Mouse (Mus musculus) A20 (cell line): ENCODE measurements around the gene Faf2.

ENCODE experiments used
- DNase-seq: peaks from one replicate; pipeline ENCODE4 v3.0.0-alpha.2; 2011; ENCODE audit warnings: low read depth, low spot score

Gene Faf2

DNA sequence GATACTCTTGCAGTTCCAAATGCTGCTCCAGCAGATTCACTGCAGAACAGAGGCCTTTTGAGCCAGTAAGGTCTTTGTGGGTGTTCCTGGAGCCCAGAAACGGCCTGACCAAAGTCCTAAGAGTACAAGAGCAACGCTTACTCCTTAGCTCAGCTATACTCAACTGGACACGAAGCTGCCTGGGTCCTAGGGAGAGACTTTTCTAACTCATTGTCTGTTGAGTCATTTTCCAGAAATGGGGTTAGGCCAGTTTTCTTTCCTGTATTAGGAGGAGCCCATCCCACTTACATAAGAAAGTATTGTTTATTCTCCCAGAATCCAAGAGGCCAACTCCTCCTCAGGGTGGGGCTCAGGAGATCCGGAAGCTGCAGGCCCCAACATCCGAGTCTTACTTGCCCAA lies 16.2 kb upstream of the Faf2 start:
- no peak for DNase-seq

DNA sequence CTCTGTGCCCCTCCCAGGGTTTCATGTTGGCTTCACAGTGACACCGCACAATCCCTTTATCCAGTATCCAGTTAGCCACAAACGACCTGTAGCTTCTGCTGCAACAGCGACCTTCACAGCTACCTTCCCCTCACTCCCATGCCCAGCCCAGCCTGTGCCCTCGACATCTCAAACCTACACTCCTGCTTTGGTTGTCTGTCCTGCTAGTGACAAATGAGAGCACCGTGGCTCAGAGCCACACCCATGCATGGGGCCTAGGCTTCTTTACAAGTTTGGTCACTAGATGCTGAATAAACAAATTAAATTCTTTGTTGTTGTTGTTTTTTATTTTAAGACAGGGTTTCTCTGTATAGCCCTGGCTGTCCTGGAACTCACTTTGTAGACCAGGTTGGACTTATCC lies 14.4 kb upstream of the Faf2 start:
- DNase-seq, result no peak

DNA sequence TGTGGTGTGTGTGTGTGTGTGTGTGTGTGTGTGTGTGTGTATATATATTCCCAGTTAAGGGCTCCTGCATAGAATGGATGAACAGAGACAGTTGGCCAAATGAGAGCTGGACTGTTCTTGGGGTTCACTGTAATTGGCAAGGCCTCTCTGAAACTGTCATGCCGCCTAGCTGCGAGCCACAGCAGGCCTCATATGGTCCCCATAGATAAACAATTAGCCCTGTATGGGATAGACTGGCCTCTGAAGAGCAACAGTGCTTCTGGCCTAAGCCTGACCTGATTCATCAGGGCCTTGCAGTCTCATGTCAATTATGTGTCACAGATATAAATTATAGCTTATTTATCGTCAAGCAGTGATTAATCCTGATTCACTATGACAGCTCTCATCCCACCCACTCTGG lies 13.6 kb upstream of the Faf2 start:
- DNase-seq, result no peak

DNA sequence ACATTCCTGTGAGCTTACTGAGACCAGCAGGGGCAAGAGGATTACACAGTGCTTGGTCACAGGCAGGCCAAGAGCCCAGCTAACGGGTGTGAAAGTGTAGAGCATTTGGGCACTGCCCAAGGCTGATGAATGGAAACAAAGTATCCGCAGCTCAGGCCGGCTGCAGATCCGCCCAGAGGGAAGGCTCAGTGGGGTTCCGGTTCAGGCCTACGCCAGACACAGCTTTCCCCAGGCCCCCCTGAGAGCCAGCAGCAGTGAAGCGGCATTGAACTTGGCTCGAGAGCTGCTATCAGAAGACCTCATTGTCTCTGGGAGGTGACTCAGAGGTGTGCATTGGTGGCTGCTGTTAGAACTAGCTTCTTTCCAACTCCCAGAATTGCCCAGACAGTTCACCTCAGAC lies 12.9 kb upstream of the Faf2 start:
- no peak for DNase-seq

DNA sequence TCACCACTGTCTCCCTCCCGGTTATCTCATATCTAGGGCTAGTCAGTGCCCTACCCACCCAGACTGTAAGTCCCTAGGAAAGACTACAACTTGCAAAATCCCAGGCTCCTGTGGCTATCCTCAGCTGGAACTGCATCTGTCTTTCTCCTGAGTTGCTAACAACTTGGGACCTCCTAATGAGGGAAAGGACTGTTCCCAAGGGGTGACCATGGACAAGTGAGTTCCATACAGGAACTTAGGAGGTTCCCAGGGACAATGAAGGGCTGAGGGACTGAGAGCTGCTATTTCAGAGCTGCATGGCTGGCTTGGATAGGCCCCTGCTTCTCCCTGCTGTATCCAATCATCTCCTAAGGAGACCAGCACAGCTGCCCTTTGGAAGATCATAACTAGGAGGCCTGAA lies 12.3 kb upstream of the Faf2 start:
- no peak for DNase-seq

DNA sequence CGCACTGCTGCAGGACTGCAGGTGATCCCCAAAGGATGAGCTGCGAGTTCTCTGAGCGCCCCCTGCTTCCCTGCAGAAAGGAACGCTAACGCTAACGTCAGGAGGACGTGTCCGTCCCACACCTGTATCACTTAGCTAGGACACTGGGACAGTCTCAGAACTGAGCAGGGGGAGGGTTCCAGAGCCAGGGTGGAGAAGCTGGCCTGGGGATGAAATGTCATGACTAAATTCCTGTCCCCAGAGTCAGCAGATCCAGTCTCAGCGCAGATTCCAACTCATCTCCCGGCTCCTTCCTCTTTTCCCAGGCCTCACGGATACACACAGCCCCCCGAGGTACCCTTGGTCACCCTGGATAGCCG lies 11.0 kb upstream of the Faf2 start:
- DNase-seq, result no peak

DNA sequence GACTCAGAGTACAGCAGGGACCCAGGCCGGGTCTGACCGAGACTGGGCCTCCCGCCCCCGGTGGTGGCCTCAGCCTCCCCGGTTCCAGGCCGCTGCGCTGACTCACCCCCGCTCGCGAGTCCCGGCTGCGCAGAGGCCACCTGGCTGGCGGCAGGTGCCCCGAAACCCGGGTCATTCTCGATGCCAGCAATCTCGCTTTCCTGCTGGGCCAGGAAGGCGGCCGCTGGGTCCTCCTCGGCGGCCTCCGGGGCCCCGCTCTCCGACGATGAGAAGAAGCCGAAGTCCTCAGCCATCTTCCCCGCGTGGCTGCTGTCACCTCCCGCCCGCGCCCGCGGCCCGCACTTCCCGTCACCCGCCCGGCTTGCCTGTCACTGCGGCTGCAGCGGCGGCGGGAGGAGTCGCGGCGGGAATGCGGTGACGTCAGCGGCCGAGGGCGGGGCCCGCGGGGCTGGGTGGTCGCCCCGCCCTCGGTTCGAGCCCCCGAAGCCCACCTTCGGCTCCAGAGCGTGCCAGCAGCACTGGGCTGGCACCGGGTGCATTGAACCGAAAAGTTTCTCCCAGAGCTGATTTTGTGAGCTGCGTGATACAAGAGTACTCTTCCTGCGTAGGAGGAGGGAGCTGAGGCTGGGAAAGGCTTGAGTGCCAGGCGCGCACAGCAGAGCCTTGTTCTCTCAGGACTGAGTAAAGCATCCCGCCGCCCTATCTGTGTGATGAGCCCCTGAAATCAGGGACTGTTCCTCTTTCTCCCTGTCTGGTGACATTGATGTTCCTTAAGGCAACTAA lies 10.4 kb upstream of the Faf2 start, which contains the start of gene Cltb:
TSS of gene Cltb (minus strand) at position 373 of the 783 bp plus-strand sequence.
- DNase-seq, result peak; percentile 84

DNA sequence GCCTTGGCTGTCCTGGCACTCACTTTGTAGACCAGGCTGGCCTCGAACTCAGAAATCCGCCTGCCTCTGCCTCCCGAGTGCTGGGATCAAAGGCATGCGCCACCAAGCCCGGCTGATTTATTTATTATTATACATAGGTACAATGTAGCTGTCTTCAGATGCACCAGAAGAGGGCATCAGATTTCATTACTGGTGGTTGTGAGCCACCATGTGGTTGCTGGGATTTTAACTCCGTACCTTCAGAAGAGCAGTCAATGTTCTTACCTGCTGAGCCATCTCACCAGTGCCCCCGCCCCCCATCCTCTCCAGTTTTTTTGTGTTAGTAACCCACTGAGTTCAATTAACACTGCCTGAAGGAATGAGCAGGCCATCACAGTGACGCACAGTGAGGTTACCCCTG lies 8.4 kb upstream of the Faf2 start:
- peak; percentile 66 for DNase-seq

DNA sequence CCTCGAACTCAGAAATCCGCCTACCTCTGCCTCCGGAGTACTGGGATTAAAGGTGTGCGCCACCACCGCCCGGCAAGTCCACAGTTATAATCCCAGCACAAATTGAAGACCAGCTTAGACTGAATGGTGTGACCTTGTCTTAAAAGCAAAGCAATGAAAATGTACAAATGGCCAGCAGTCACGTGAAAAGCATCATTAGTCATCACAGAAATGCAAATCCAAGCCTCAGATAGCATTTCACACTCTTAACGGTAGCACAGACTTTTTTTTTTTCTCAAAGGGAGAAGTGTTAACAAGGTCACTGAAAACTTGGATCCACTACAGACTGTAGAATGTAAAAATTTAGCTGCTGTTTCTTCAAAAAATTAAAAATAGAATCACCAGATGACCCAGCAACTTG lies 5.3 kb upstream of the Faf2 start:
- no peak for DNase-seq

DNA sequence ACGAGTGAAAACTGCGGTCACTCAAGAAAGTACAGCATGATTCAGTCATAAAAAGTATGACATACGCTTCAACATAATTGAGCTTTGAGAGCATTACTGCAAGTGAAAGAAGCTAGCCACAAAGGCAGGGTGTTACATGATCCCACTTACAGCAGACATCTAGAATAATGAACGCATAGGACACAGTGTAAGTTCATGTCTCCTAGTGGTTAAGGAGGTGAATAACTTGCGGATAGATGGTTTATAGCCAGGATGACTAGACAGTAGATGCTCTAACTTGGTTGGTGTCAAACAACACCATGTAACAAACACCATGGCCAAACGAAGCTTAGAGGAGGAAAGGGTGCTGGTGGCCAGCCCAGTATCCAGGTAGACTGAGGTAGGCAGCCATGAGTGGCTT lies 4.6 kb upstream of the Faf2 start:
- DNase-seq, result no peak

DNA sequence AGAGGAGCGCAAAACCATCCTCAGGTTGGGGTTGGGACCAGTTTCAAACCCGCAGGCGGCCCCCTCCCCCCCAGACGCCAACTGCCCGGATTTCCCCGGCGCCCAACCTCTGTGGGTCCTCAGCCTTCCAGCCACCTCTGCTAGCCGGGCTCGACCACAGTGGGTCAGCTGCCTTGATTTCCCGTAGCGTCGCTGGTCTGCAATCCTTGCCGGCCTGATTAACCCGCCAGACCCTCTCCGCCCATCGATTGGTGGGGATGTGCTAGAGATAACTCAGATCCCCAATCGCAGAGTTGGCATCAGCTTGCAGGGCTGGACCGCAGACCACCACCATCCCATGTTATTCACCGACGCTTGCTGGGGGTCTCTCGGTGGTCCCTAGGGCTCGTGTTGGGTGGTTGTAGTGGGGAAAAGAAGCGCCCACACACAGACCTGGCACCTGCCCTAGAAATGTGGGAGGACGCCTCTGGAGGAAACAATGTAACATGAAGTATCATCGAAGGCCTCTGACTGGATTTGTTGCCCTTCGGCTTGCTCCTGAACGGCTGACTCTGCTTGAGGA lies 457 bp downstream of the Faf2 start:
- no peak for DNase-seq

DNA sequence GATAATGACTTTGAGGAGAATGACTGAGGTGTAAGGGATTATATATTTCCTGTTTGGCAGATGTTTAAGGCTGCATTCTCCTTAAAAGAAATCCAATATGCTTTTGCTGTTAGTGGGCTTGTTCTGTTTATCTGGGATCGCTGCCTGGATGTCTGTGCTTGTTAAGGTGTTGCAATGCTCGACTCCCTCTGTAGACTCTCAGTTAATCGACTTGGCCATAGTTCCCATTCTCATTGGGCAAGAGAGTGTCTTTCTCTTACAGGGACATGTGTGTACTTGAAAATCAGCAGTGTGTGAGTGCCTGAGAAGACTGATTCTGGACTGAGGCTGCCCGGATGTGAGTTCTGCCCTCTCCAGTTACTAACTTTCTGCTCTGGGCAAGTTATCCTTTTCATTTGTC lies 7.5 kb downstream of the Faf2 start:
- DNase-seq, result no peak

DNA sequence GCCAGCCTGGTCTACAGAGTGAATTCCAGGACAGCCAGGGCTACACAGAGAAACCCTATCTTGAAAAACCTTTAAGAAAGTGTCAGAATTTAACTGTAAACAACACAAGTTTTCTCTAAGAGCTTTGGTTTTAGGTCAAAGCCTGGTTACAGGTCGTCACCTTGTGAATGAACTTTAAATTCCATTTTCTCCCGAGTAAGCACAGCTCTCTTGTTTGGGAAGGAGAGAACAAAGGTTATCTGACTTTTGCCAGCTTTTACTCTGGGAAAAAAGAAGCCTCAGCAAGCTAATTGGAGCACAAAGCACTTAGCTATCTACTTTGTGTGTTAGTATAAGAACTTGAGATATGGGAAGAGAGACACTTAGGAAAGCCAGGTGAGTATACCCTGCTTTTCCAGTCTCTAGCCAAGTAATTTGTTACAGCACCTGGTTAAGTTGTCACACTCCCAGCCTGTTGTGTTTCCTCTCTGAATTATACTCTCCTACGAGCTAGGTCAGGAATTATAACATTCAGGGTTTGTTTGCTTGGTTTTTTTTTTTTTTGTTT lies 11.2 kb downstream of the Faf2 start:
- no peak for DNase-seq

DNA sequence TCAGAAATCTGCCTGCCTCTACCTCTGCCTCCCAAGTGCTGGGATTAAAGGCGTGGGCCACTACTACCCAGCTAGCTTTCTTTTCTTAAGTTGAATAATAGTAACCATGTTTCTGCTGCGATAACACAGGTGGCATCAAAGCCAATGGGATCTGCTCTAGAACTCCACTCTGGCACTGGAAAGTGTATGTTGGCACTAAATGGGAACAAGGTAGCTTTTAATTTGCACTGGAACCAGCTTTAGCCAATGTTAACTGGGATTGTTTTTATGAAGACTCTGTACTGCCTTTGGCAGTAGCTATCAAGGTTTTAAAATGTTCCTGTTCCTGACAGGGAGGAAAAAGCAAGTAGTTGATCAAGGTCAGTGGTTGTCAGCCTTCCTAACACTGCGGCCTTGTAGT lies 13.4 kb downstream of the Faf2 start:
- no peak for DNase-seq

DNA sequence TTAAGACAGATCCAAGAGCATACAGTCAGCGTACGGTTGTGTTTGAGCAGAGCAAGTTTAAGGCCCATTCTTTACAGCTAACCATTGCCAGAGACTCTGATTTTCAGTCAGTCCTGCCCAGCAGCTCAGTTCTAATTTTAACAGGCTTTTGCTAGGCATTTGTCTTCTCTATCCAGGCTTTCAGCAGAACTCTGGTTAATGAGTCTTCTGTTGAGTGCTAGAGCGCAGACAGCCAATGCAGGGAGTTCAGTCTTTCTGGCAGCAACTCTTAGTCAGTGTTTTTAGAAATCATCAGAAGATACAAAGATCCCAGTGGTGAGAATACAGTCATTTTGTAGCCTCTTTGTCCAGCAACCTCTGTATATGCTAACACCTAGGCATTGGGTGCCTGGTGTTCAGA lies 28.9 kb downstream of the Faf2 start:
- no peak for DNase-seq

DNA sequence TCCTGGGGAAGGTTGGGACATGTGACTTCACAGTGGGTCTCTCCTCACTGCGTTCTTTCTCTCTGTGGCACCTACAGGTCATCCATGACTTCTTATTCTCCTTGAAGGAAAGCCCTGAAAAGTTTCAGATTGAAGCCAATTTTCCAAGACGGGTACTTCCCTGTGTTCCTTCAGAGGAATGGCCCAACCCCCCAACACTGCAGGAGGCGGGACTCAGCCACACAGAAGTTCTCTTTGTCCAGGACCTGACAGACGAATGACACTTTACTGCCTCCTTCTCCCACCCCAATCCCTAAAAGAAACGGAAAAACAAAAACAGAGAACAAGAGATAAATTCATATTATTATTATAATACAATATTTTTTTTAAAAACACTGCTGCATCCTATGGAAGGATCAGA lies 39.3 kb downstream of the Faf2 start:
- DNase-seq, result no peak

DNA sequence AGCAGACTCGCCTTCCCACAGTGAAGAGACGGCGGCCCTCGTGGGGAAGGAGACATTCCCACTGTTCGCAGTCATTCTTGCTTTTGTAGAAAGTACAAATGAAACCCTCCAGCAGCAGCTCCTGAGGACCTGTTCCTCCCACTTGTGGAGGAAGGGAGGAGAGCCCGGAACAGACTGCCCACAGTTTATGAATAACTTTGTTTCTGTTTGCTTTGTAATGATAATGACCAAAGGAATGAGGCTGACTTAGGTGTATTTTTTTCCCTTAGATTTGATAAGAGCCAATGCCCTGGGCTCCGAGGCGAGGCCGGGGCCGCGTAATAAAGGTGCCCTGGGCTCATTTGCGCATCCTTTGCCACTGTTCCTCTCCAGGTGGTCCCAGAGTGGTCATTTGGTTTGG lies 39.8 kb downstream of the Faf2 start:
- no peak for DNase-seq

DNA sequence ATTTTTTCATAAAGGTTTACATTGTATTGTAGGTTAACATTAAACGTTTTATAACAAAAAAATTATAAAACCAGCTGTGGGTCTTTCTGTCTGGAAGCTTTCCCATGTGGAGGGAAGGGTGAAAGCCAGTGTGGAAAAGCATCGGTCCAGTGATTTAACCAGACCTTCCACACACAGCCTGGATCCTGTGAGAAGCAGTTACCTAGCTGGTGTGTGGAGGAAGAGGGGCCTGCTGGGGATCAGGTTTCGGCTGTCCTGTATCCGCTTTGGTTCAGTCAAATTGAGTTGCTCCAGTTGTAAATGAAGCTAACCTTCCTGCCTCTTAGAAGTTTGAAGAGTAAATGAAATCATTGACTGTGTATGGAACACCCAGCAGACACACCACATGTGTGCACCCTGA lies 42.4 kb downstream of the Faf2 start:
- DNase-seq, result no peak

DNA sequence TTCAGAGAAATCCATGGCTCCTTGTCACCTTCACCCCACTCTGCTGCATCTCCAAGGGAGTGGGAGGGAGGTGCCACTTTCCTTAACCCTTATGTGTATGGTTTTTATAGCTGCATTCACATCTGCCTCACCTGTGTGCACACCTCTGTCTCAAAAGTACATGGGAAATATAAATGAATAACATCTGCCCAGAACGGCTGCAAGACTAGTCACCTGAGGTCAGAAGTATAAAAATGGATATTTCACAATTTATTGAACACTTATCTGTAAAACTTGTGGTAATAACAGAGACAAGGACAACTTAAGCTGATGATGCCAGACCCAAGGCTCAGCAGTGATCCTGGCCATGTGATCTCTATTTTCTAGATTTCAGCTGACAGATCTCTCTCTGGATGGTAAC lies 42.9 kb downstream of the Faf2 start:
- DNase-seq, result no peak

DNA sequence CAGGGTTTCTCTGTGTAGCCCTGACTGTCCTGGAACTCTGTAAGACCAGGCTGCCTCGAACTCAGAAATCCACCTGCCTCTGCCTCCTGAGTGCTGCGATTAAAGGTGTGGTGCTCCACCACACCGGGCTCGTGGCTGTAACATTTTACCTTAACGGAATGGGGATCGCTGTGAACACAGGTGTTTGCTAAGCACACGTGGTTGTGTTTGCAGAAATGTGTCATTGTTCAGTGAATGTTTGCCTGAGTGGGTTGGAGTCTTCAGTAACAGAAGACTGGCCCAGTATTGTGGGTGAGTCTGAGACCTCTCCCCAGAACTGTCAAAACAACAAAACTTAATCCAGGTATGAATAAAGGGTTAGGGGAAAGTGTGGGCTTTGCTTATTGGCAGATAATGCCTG lies 43.5 kb downstream of the Faf2 start:
- DNase-seq, result no peak

DNA sequence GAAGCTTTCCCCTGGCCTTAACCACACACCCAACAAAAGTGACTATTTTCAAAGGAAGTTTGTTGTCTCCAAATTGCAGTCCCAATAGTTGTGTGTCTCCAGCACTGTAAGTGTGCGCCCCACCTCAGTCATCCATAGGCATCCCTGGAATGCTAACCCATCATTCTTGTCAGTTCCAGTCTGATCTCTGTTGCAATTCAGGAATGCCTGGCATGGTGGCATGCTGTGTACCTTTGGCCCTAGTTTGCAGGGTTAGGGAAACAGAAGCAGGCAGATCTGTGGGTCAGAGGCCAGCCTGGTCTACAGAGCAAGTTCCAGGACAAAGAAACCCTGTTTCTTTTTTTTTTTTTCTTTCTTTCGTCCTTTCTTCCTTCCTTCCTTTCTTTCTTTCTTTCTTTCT lies 48.9 kb downstream of the Faf2 start:
- DNase-seq, result no peak

DNA sequence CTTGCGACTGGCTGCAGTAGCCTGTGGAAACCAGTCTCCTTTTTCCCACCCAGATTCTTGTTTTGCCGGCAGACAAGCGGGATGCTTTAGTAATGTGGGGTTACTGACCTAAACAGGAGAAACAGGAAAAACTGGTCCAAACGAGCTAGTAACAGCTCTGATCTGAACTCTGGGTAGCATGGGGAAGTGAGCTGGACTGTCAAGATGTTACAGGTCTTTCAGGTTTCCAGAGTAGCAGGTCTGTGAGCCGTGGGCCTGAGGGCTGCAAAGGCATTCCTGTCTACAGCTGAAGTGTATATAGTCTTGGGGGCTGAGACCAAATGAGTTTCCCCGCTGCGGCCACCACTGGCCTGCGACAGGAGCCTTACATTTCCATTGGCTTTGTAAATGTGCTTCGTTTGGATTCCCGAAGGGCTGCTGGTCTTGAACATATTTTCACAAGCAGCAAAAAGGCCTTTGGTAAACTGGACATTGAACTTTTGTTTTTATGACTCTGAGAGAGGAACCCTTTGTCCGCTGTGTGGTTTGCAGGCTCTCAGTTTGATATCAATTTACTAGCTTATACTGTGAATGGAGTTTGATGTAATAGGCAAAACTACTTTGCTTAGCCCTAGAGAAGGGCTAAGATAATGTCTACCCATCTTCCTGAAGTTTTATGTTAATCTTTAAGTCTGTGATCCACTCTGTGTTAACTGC lies 54.5 kb downstream of the Faf2 start:
- no peak for DNase-seq

DNA sequence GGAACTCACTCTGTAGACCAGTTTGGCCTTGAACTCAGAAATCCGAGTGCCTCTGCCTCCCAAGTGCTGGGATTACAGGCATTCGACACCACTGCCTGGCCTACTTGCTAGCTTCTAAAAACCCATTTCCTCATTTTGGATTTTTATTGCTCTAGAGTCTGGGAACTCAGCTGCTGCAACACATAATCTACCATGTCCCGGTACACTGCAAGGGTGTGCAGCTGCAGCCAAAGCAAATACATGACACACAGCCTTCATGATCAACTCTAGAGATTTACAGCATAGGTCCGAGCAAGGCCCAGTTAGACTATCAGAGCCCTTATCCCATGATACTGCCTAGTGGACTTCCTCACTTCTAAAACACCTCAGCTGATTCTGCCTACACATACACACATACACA lies 56.7 kb downstream of the Faf2 start:
- DNase-seq, result no peak
